ENCODE assay signal across 20 mouse cellular contexts in genomic region chr14:118803936-118804335, GRCm38 (mm10). TPM values are rescaled to one million over a fixed set of nuclear protein-coding genes. Genes with fewer than 3 reads are reported as not detected.
DNase-seq lines count a peak whose midpoint lies in the region; ATAC-seq and TF ChIP-seq lines count a peak whose summit lies in the region.
"Had no signal": no experiment of that assay in that cellular context is flagged by ENCODE, and none has a peak within 500 bp of the region (broad histone marks: within the 10 kb centered on the region; RNA-seq: fewer than 3 reads in every experiment).

No protein-coding gene starts in this region.

- in situ Hi-C loops in CH12.LX (cut with MboI; ENCODE audit: low pct_ligation_motif_present, low pct_unique_long_range_greater_than_20kb, low sequenced_read_pairs), result loop anchor here (25.0 kb wide), 1 partner anchor 592 kb away; no protein-coding TSS in a partner anchor

- peak overlapping the region; percentile 7; the same call in 1 of the 2 replicates for H3K4me2 ChIP-seq in forebrain, embryonic 13.5 days
- H3K4me2 ChIP-seq in forebrain, embryonic 12.5 days, result no peak overlapping the region
- no peak overlapping the region for H3K4me2 ChIP-seq in kidney, embryonic 14.5 days (replicated peaks; ENCODE audit: low read depth, low read length)
- H3K4me2 ChIP-seq in CH12.LX (ENCODE audit: insufficient read depth, low read depth, poor library complexity, severe bottlenecking), result peak overlapping the region; percentile 2; the same call in 1 of the 2 replicates
- H3K4me2 ChIP-seq: embryonic facial prominence, embryonic 13.5 days; heart, embryonic 12.5 days; hindbrain, embryonic 15.5 days had no signal

- H3K27ac ChIP-seq in forebrain, embryonic 13.5 days, result no peak overlapping the region
- H3K27ac ChIP-seq in forebrain, embryonic 12.5 days, result no peak overlapping the region
- H3K27ac ChIP-seq in kidney, embryonic 14.5 days (ENCODE audit: low read depth, low read length), result no peak overlapping the region
- H3K27ac ChIP-seq in CH12.LX (ENCODE audit: insufficient read depth, low read depth), result no peak overlapping the region
- H3K27ac ChIP-seq: embryonic facial prominence, embryonic 13.5 days; gastrocnemius, adult 2 months; hindbrain, embryonic 10.5 days; hindbrain, embryonic 15.5 days had no signal

- no peak for TF ChIP-seq POLR2A in CH12.LX (IDR thresholded peaks at IDR 0.05; ENCODE audit: low read depth, low read length)

- DNase-seq in kidney, postnatal 36 days, result peak; percentile 32 to 47
- DNase-seq in CH12.LX (ENCODE audit: extremely low read depth) (no peak), R1 (ENCODE audit: low read depth, low spot score) (peak; percentile 71)
- DNase-seq: cerebellum, adult 18-20 months; cerebellum, adult 9-11 months; cerebellum, postnatal 36 days; gastrocnemius, adult 2 months; gastrocnemius, postnatal 25 days had no signal

- no peaks in the 10 kb centered on the region for H3K9me3 ChIP-seq in forebrain, embryonic 13.5 days (replicated peaks)
- no peaks in the 10 kb centered on the region for H3K9me3 ChIP-seq in forebrain, embryonic 12.5 days
- no peaks in the 10 kb centered on the region for H3K9me3 ChIP-seq in kidney, embryonic 14.5 days (ENCODE audit: control insufficient read depth, low read length)
- H3K9me3 ChIP-seq in CH12.LX (replicated peaks; ENCODE audit: low read length), result no peaks in the 10 kb centered on the region
- H3K9me3 ChIP-seq: embryonic facial prominence, embryonic 13.5 days; G1E; heart, embryonic 12.5 days; hindbrain, embryonic 10.5 days; hindbrain, embryonic 15.5 days had no signal

- H3K4me1 ChIP-seq in forebrain, embryonic 13.5 days, result 0 out of 2 replicates have a peak, but pooled peaks cover 2% of the 10 kb centered on the region
- no peaks in the 10 kb centered on the region for H3K4me1 ChIP-seq in forebrain, embryonic 12.5 days
- no peaks in the 10 kb centered on the region for H3K4me1 ChIP-seq in kidney, embryonic 14.5 days (ENCODE audit: control insufficient read depth, insufficient read depth, low read length)
- peaks cover under 1 to 9% of the 10 kb centered on the region in 2 experiments; a peak in 3 of 4 replicates for H3K4me1 ChIP-seq in CH12.LX (ENCODE audit: control insufficient read depth in 1 of 2, insufficient read depth in 2 of 2)
- H3K4me1 ChIP-seq: hindbrain, embryonic 10.5 days had no signal

- H3K9ac ChIP-seq in forebrain, embryonic 13.5 days, result no peak overlapping the region
- H3K9ac ChIP-seq in forebrain, embryonic 12.5 days, result no peak overlapping the region
- H3K9ac ChIP-seq in kidney, embryonic 14.5 days (ENCODE audit: low read depth, low read length), result no peak overlapping the region
- H3K9ac ChIP-seq in CH12.LX (ENCODE audit: insufficient read depth, low read depth), result no peak overlapping the region
- H3K9ac ChIP-seq: embryonic facial prominence, embryonic 13.5 days; heart, embryonic 12.5 days; hindbrain, embryonic 15.5 days had no signal

- H3K27me3 ChIP-seq in forebrain, embryonic 13.5 days, result no peaks in the 10 kb centered on the region
- H3K27me3 ChIP-seq in forebrain, embryonic 12.5 days, result peaks cover 10% of the 10 kb centered on the region; the same call in 1 of the 2 replicates
- no peaks in the 10 kb centered on the region for H3K27me3 ChIP-seq in kidney, embryonic 14.5 days (ENCODE audit: control insufficient read depth, insufficient read depth, low read length)
- H3K27me3 ChIP-seq in CH12.LX (replicated peaks), result no peaks in the 10 kb centered on the region
- H3K27me3 ChIP-seq: embryonic facial prominence, embryonic 13.5 days; heart, embryonic 12.5 days; hindbrain, embryonic 15.5 days had no signal

- WGBS in forebrain, embryonic 13.5 days, result 7% methylated on average over 7 of the region's 7 CpGs
- WGBS in forebrain, embryonic 12.5 days, result 11% methylated on average over 7 of the region's 7 CpGs
- 50% methylated on average over 7 of the region's 7 CpGs for WGBS in kidney, embryonic 14.5 days

- TF ChIP-seq EP300 in CH12.LX (IDR thresholded peaks at IDR 0.05; ENCODE audit: low read length), result no peak

- no peaks in the 10 kb centered on the region for H3K36me3 ChIP-seq in forebrain, embryonic 13.5 days (ENCODE audit: poor library complexity, severe bottlenecking)
- H3K36me3 ChIP-seq in forebrain, embryonic 12.5 days (replicated peaks), result no peaks in the 10 kb centered on the region
- no peaks in the 10 kb centered on the region for H3K36me3 ChIP-seq in kidney, embryonic 14.5 days (ENCODE audit: control insufficient read depth, insufficient read depth, low read length)
- no peaks in the 10 kb centered on the region for H3K36me3 ChIP-seq in CH12.LX (replicated peaks in 1 of 2; ENCODE audit: control insufficient read depth in 1 of 2, insufficient read depth in 1 of 2, low read length in 1 of 2)
- H3K36me3 ChIP-seq: embryonic facial prominence, embryonic 13.5 days; G1E; heart, embryonic 12.5 days; hindbrain, embryonic 10.5 days; hindbrain, embryonic 15.5 days had no signal

- no peak overlapping the region for H3K4me3 ChIP-seq in forebrain, embryonic 13.5 days
- no peak overlapping the region for H3K4me3 ChIP-seq in forebrain, embryonic 12.5 days (replicated peaks)
- H3K4me3 ChIP-seq in kidney, embryonic 14.5 days (ENCODE audit: low read length), result no peak overlapping the region
- no peak overlapping the region for H3K4me3 ChIP-seq in CH12.LX (replicated peaks in 1 of 3; ENCODE audit: low read depth in 2 of 3, low read length in 2 of 3, poor library complexity in 1 of 3)
- H3K4me3 ChIP-seq: embryonic facial prominence, embryonic 13.5 days; gastrocnemius, adult 2 months; heart, embryonic 12.5 days; hindbrain, embryonic 10.5 days; hindbrain, embryonic 15.5 days had no signal

- H3K79me2 ChIP-seq in CH12.LX (replicated peaks; ENCODE audit: control insufficient read depth, extremely low read depth, insufficient read depth, poor library complexity, severe bottlenecking), result no peaks in the 10 kb centered on the region

- TF ChIP-seq CTCF in CH12.LX (conservative IDR thresholded peaks at IDR 0.05 in 1 of 2, IDR thresholded peaks at IDR 0.05 in 1 of 2; ENCODE audit: low read depth in 2 of 2, low read length in 2 of 2), result no peak

- no peak for TF ChIP-seq RAD21 in CH12.LX (IDR thresholded peaks at IDR 0.05; ENCODE audit: low read depth, low read length)

- dilution Hi-C loops in CH12.LX (cut with MboI; ENCODE audit: extremely low pct_ligation_motif_present, extremely low pct_unique_long_range_greater_than_20kb, low sequenced_read_pairs), result no loop called here

- ATAC-seq in forebrain, embryonic 13.5 days, result no peak
- ATAC-seq in forebrain, embryonic 12.5 days (ENCODE audit: low FRiP score), result no peak
- no peak for ATAC-seq in kidney, embryonic 14.5 days (ENCODE audit: low FRiP score, low TSS enrichment)
- ATAC-seq in inflammation-experienced regulatory T-cells, adult 6 months, result no peak
- no peak for ATAC-seq in megakaryocyte-erythroid progenitor cell, adult 5-6 weeks (replicated peaks; ENCODE audit: low FRiP score, low TSS enrichment, poor library complexity, severe bottlenecking)
- ATAC-seq: CD4-positive, CD25-positive, alpha-beta regulatory T cell, adult 4 months; forebrain, embryonic 14.5 days had no signal

TF ChIP-seq in CH12.LX, 34 proteins besides CTCF, POLR2A, EP300 and RAD21:
- TF ChIP-seq ZNF384 (IDR thresholded peaks at IDR 0.05; ENCODE audit: low read depth, low read length) (no peak), CHD1 (IDR thresholded peaks at IDR 0.05; ENCODE audit: low read depth, low read length) (no peak), RCOR1 (conservative IDR thresholded peaks at IDR 0.05; ENCODE audit: low read depth, low read length) (no peak), MAZ (IDR thresholded peaks at IDR 0.05; ENCODE audit: low read depth, low read length) (no peak), JUND (conservative IDR thresholded peaks at IDR 0.05; ENCODE audit: low read depth, low read length) (no peak), MAX (IDR thresholded peaks at IDR 0.05; ENCODE audit: low read length) (no peak), ZC3H11A (IDR thresholded peaks at IDR 0.05; ENCODE audit: low read depth, low read length) (no peak), MEF2A (IDR thresholded peaks at IDR 0.05; ENCODE audit: borderline replicate concordance, low read depth, low read length) (no peak), IRF4 (IDR thresholded peaks at IDR 0.05; ENCODE audit: low read depth, low read length) (no peak), KAT2A (IDR thresholded peaks at IDR 0.05; ENCODE audit: insufficient replicate concordance, low read length) (no peak), ETS1 (conservative IDR thresholded peaks at IDR 0.05; ENCODE audit: low read depth, low read length) (no peak), HCFC1 (IDR thresholded peaks at IDR 0.05; ENCODE audit: low read depth, low read length) (no peak), ZMIZ1 (IDR thresholded peaks at IDR 0.05; ENCODE audit: low read depth, low read length) (no peak), MYC (IDR thresholded peaks at IDR 0.05; ENCODE audit: low read depth, low read length) (no peak), MXI1 (IDR thresholded peaks at IDR 0.05; ENCODE audit: low read depth, low read length) (no peak), CHD2 (IDR thresholded peaks at IDR 0.05; ENCODE audit: low read length) (no peak), POLR2AphosphoS2 (IDR thresholded peaks at IDR 0.05; ENCODE audit: low read depth, low read length) (no peak), SIN3A (IDR thresholded peaks at IDR 0.05; ENCODE audit: low read length) (no peak), PAX5 (IDR thresholded peaks at IDR 0.05; ENCODE audit: low read length) (no peak)

RNA-seq across cellular contexts. Expression of gene Cldn10, which starts 16.2 kb away (rescaled TPM):
- 0.57 and 0.77 TPM in 2 replicates for polyA plus RNA-seq in forebrain, embryonic 13.5 days (2015; fragmentation: Nextera tagmentation; extraction: Ambion mirVana)
- 0.56 and 0.68 TPM in 2 replicates for polyA plus RNA-seq in forebrain, embryonic 12.5 days (2016; fragmentation: Nextera tagmentation; extraction: Ambion mirVana)
- polyA plus RNA-seq in kidney, embryonic 14.5 days (2014; fragmentation: Nextera tagmentation; extraction: Ambion mirVana), result 7.3 and 12.2 TPM in 2 replicates
- total RNA-seq in CH12.LX (2012; rRNA removed) (not detected in 2 replicates), CH12.LX (2014; rRNA removed) (0.18 TPM in 1 of 2 replicates, not detected in the other)
- polyA plus RNA-seq in CH12.LX (2012; ENCODE audit: insufficient read length, low read depth), result not detected in 2 replicates
- polyA plus RNA-seq in inflammation-experienced regulatory T-cells, adult 6 months (2017; shearing (Covaris generic)), result 1 to 10 TPM in 2 of 3 experiments, under 1 TPM in 1; 0.49 to 2.1 (median 2.1) TPM
- 1.1 and 1.6 TPM in 2 replicates for total RNA-seq in megakaryocyte-erythroid progenitor cell, adult 5-6 weeks (2014; fragmentation: Nextera tagmentation)
- total RNA-seq in megakaryocyte-erythroid progenitor cell, adult 5-6 weeks (2017), result 0.46 and 4.5 TPM in 2 replicates
- total RNA-seq: gastrocnemius, adult 2 months; gastrocnemius, postnatal 25 days had no signal
- polyA plus RNA-seq: G1E had no signal

Comparison
In these comparisons a context has a peak if more than half of its experiments do, and no peak if none do; other contexts are left out.
1. H3K4me2 ChIP-seq: peak in forebrain, embryonic 13.5 days (single experiment) and CH12.LX (single experiment); none in forebrain, embryonic 12.5 days (single experiment) and kidney, embryonic 14.5 days (single experiment).